Mouse (Mus musculus) effector memory CD4-positive, alpha-beta T cell, adult 7 months (primary cell): ENCODE measurements around the gene Apob. TPM values are rescaled to one million over a fixed set of nuclear protein-coding genes. Genes with fewer than 3 reads are reported as not detected.

Source experiments
- polyA plus RNA-seq: library from polyadenylated mRNA; unstranded; fragments of 100-300 nt; shearing (Covaris generic); gene quantifications from one replicate; pipeline ENCODE4 v1.2.1, GENCODE M21; 2017

Gene Apob
- 0.16 TPM for polyA plus RNA-seq

GRCm38 (mm10) chr12:7977466-7978189, at the start of gene Apob:
Apob (plus strand) TSS chr12:7977648.

Other genes starting within 250 kb of the Apob start
- gene Ldah, start 230.5 kb downstream of the Apob start, polyA plus RNA-seq, result 49.0 TPM